Mouse (Mus musculus): ENCODE results near the gene Fthl17f. TPM values are rescaled to one million over a fixed set of nuclear protein-coding genes. Genes with fewer than 3 reads are reported as not detected.
"Not testable (repeated sequence)": the region's sequence is repeated elsewhere in the genome, so short reads cannot be mapped to it uniquely, and the experiment has no call there.

Fthl17f gene
- not detected for total RNA-seq (2021)
- long read RNA-seq, experiment 1 = 0 reads
- long read RNA-seq, experiment 2 = 0 reads

- intact Hi-C loops (cut with DNase I); DNase-seq: not testable (repeated sequence)
Observed at GRCm38 (mm10) chrX:9062715-9063114, at the start of gene Fthl17f. TSS of gene Fthl17f (plus strand) at chrX:9063015.

- intact Hi-C loops (cut with DNase I) = no loop called here
- DNase-seq = no peak
Observed at GRCm38 (mm10) chrX:9016079-9016478, 46.7 kb upstream of the Fthl17f start.

DNA sequence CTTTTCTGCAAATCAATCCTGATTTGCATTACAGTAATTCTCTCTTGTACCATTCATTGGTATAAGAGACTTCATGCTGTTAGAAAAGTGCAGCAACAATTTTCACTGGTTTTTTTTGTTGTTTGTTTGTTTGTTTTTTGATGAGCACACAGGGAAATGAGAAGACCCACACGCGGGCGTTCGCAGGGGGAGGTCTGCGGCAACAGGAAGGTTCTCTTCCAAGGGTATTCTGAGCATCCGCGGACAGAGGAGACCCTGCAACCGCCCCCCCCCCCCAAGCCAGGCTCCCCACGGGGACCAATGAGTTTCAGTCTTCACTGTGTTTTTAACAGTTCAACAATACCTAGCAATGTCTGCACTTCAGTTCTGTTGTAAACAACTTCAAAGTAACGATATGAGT lies 43.3 kb upstream of the Fthl17f start:
- DNase-seq = no peak
- intact Hi-C loops (cut with DNase I) = no loop called here

DNA sequence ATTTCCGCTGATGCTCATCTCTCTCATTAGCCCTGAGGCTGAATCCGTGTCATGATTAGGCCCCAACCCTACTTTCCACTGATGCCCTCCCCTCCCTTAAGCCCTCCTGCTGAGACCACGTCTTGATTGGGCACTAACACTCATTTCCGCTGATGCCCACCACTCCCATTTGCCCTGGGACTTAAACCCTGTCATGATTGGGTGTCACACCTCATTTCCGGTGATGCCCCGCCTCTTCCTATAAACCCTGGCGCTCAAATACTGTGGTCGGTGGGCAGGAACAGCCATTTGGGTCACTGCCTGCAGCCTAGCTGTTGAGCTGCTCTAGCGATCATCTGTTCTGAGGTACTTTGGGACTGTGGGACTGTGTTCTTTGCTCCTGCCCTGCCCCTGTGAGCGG lies 29.6 kb upstream of the Fthl17f start, which contains the start of gene Fthl17e:
Fthl17e (plus strand) TSS at position 301 of the 400 bp plus-strand sequence.
- DNase-seq; intact Hi-C loops (cut with DNase I): not testable (repeated sequence)

DNA sequence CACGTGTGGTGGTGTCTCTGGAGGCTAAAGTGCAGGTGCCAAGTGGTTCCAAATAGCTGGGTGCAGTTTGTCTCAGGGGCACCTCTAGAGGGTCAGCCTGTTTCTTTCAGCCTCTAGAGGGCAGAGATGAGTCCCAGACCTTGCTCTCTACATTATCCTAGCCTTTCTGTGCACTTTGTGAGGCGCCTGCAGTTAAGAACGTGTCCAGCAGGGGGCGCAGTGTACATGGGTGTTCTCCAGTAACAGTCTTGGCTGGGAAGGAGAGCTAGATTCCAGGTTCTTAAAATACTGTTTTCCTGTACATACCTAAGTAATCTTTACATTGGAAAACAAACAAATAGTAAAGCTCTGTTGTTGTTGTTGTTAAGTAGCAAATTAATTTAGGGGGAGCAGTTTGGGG lies 21.2 kb upstream of the Fthl17f start:
- intact Hi-C loops (cut with DNase I); DNase-seq: not testable (repeated sequence)

DNA sequence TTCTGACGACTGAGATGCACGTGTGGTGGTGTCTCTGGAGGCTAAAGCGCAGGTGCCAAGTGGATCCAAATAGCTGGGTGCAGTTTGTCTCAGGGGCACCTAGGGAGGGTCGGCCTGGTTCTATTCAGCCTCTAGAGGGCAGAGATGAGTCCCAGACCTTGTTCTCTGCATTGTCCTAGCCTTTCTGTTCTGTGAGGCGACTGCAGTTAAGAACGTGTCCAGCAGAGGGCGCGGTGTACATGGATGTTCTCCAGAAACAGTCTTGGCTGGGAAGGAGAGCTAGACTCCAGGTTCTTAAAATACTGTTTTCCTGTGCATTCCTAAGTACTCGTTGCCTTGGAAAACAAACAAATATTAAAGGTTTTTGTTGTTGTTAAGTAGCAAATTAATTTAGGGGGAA lies 1.9 kb upstream of the Fthl17f start:
- intact Hi-C loops (cut with DNase I) = not testable (repeated sequence)
- DNase-seq = peak; percentile 34 to 82

GRCm38 (mm10) chrX:9062101-9062500 lies 714 bp upstream of the Fthl17f start:
- DNase-seq = no peak
- intact Hi-C loops (cut with DNase I) = no loop called here

DNA sequence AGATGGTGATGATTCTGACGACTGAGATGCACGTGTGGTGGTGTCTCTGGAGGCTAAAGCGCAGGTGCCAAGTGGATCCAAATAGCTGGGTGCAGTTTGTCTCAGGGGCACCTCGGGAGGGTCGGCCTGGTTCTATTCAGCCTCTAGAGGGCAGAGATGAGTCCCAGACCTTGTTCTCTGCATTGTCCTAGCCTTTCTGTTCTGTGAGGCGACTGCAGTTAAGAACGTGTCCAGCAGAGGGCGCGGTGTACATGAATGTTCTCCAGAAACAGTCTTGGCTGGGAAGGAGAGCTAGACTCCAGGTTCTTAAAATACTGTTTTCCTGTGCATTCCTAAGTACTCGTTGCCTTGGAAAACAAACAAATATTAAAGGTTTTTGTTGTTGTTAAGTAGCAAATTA lies 14.9 kb downstream of the Fthl17f start:
- intact Hi-C loops (cut with DNase I) = not testable (repeated sequence)
- DNase-seq = peak; percentile 56 to 58

DNA sequence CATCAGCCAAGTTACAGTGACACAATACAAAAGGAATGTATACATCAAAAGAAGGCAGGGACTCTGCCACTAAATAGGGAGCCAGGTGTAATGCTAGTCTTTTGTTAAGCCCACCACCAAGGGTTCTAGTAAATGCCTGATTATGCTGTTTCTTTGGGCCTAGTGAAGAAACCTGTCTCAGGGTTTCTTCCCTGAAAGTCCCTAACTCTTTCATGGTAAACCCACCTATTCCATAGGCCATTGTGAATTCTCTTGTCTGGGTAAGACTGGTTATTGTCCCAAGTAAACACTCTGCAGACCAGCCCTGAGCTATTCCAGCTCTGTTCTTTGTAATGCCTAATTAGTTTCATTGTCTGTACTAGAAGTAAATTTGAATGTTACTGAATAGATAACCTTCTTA lies 32.3 kb downstream of the Fthl17f start:
- intact Hi-C loops (cut with DNase I) = not testable (repeated sequence)

DNA sequence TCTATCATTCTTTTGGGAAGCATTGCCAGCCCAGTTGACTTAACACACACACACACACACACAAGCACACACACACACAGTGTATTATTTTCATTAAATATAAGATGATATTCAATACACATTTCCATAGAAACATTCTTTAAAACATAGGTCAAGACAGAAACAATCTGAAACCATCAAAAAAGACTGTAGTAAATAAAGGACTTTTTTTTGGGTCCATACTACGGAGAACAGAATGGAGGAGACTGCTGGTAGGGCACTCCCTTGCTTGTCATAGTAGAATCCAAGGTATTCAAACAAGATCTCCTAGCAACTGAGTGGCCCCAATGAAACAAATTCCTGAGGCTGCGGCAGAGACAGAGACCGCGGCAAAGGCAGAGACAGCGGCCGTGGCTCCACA lies 41.4 kb downstream of the Fthl17f start, which contains the start of gene 4930402K13Rik:
4930402K13Rik (plus strand) TSS at position 301 of the 400 bp plus-strand sequence.
- intact Hi-C loops (cut with DNase I) = no loop called here
- DNase-seq = no peak

More for the DNA sequence above, 32.3 kb downstream of the Fthl17f start:
- not testable (repeated sequence) for DNase-seq

- DNase-seq = no peak
- intact Hi-C loops (cut with DNase I) = no loop called here
Observed at GRCm38 (mm10) chrX:9110381-9110780, 47.6 kb downstream of the Fthl17f start.

Other genes with a start within 250 kb of the Fthl17f start
- gene Gm6592, start 219.0 kb upstream of the Fthl17f start, total RNA-seq (2021) = not detected
- gene Gm5751, start 188.8 kb upstream of the Fthl17f start, total RNA-seq (2021) = not detected
- under 1 TPM; 0.72 to 0.80 TPM for gene B630019K06Rik, start 170.6 kb upstream of the Fthl17f start, total RNA-seq (2021)
- not detected for gene Fthl17b, start 100.0 kb upstream of the Fthl17f start, total RNA-seq (2021)
- gene Fthl17c, start 86.5 kb upstream of the Fthl17f start, total RNA-seq (2021) = not detected
- gene Fthl17d, start 76.3 kb upstream of the Fthl17f start, total RNA-seq (2021) = not detected
- not detected for gene Fthl17e, start 29.5 kb upstream of the Fthl17f start, total RNA-seq (2021)
- gene 4930402K13Rik, start 41.5 kb downstream of the Fthl17f start, total RNA-seq (2021) = not detected
- gene Lancl3, start 136.9 kb downstream of the Fthl17f start, total RNA-seq (2021) = 1 to 10 TPM; 4.0 to 4.1 TPM
- gene Gm14862, start 193.9 kb downstream of the Fthl17f start, total RNA-seq (2021) = not detected
- 1 to 10 TPM; 4.1 to 6.1 TPM for gene Xk, start 209.7 kb downstream of the Fthl17f start, total RNA-seq (2021)
- under 1 TPM in 1 of 2 experiments, not detected in 1; 0.76 TPM for gene H2al1m, start 220.7 kb downstream of the Fthl17f start, total RNA-seq (2021)

Data from heart, postnatal 14 days (tissue).